Mouse (Mus musculus): ENCODE data around the gene Phactr4. TPM values are rescaled to one million over a fixed set of nuclear protein-coding genes. Genes with fewer than 3 reads are reported as not detected.
A peak's percentile ranks its signal among the peaks of the same experiment; 100 is the strongest.

The Phactr4 gene
- total and polyA plus RNA-seq, 3 experiments: 0.95 to 9.6 (median 1.4) TPM

DNA sequence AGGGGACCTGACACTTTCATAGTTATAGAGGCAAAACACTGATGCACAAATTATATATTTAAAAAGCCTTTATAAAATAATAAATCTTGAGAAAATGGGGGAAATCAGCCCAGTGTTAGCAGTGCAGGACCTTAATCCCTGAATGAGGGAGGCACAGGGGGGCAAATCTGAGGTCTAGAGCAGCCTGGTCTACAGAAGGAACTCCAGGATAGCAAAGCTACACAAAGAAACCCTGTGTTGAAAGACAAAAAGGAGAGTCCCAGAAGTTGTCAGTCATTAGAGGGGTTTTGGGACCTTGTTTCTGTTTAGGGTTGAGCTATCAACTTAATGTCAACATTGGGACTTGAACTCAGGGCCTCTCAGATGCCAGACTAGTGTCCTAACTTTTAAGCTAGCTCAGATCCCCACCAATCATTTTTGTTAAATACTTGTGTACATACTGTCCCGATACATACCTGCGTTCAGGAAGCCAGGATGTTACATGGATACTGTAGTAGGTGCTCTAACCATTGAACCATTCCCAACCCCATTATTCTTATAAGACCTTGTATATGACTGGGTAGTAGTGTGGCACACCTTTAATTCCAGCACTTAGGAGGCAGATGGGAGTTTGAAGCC is 72.1 kb downstream of the Phactr4 start:
- in situ Hi-C loops (cut with MboI; ENCODE audit: low pct_ligation_motif_present, low pct_unique_long_range_greater_than_20kb, low sequenced_read_pairs) (loop anchor here (10.0 kb wide), 1 partner anchor 65 kb away; no protein-coding TSS in a partner anchor), dilution Hi-C loops (cut with MboI; ENCODE audit: extremely low pct_ligation_motif_present, extremely low pct_unique_long_range_greater_than_20kb, low sequenced_read_pairs) (no loop called here)
- H3K27ac ChIP-seq (ENCODE audit: insufficient read depth, low read depth): no peak overlapping the region
- H3K27me3 ChIP-seq (replicated peaks): no peaks in the 10 kb centered on the region
- peaks cover 24% of the 10 kb centered on the region for H3K79me2 ChIP-seq (replicated peaks; ENCODE audit: control insufficient read depth, extremely low read depth, insufficient read depth, poor library complexity, severe bottlenecking)
- peak; percentile 76; the same call in 1 of the 2 replicates for TF ChIP-seq ZMIZ1 (IDR thresholded peaks at IDR 0.05; ENCODE audit: low read depth, low read length)
- TF ChIP-seq USF2 (conservative IDR thresholded peaks at IDR 0.05; ENCODE audit: low read depth, low read length): no peak
- no peak for TF ChIP-seq NRF1 (IDR thresholded peaks at IDR 0.05; ENCODE audit: low read depth, low read length)
- 0 out of 2 replicates have a peak, but pooled peaks have one; percentile 7 for TF ChIP-seq KAT2A (IDR thresholded peaks at IDR 0.05; ENCODE audit: insufficient replicate concordance, low read length)
- peak; percentile 61 for TF ChIP-seq CHD2 (IDR thresholded peaks at IDR 0.05; ENCODE audit: low read length)
- peak; percentile 98 for TF ChIP-seq POLR2AphosphoS2 (IDR thresholded peaks at IDR 0.05; ENCODE audit: low read depth, low read length)
- no peak for TF ChIP-seq SIN3A (IDR thresholded peaks at IDR 0.05; ENCODE audit: low read length)
- TF ChIP-seq HCFC1 (IDR thresholded peaks at IDR 0.05; ENCODE audit: low read depth, low read length): no peak
- peak; percentile 64 for TF ChIP-seq POLR2A (IDR thresholded peaks at IDR 0.05; ENCODE audit: low read depth, low read length)
- TF ChIP-seq ETS1 (conservative IDR thresholded peaks at IDR 0.05; ENCODE audit: low read depth, low read length): no peak
- TF ChIP-seq ZC3H11A (IDR thresholded peaks at IDR 0.05; ENCODE audit: low read depth, low read length): no peak
- TF ChIP-seq MAZ (IDR thresholded peaks at IDR 0.05; ENCODE audit: low read depth, low read length): no peak
- peak in 1 of 2 experiments; percentile 4; a peak in 2 of 4 replicates for TF ChIP-seq CTCF (conservative IDR thresholded peaks at IDR 0.05 in 1 of 2, IDR thresholded peaks at IDR 0.05 in 1 of 2; ENCODE audit: low read depth in 2 of 2, low read length in 2 of 2)
- peaks cover 14 to 27% of the 10 kb centered on the region in 2 experiments for H3K36me3 ChIP-seq (replicated peaks in 1 of 2; ENCODE audit: control insufficient read depth in 1 of 2, insufficient read depth in 1 of 2, low read length in 1 of 2)
- H3K4me3 ChIP-seq (replicated peaks in 1 of 3; ENCODE audit: low read depth in 2 of 3, low read length in 2 of 3, poor library complexity in 1 of 3): no peak overlapping the region
- H3K9ac ChIP-seq (ENCODE audit: insufficient read depth, low read depth): no peak overlapping the region
- no peaks in the 10 kb centered on the region for H3K9me3 ChIP-seq (replicated peaks; ENCODE audit: low read length)
- DNase-seq (ENCODE audit: extremely low read depth): no peak
- peaks cover 6 to 48% of the 10 kb centered on the region in 2 experiments for H3K4me1 ChIP-seq (ENCODE audit: control insufficient read depth in 1 of 2, insufficient read depth in 2 of 2)
- no peak overlapping the region for H3K4me2 ChIP-seq (ENCODE audit: insufficient read depth, low read depth, poor library complexity, severe bottlenecking)

DNA sequence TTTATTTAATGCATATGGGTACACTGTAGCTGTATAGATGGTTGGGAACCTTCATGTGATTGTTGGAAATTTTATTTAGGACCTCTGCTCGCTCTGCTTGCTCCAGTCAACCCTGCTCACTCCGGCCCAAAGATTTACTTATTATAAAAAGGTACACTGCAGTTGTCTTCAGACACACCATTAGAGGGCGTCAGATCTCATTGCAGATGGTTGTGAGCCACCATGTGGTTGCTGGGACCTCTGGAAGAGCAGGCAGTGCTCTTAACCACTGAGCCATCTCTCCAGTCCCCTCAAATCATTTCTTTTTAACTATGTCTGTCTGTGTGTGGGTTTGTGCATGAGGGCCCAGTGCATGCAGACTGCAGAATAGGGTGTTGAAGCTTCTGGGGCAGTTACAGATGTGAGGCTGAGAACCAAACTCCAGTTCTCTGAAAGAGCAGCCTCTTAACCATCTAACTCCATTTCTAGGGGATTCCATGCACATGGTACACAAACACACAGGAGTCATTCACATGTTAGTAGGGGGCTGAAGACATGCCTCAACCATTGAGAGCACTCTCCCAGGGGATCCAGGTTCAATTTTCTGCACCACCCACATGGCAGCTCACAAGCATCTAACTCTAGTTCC is 72.7 kb downstream of the Phactr4 start:
- Histone ChIP-seq H3K27ac (ENCODE audit: insufficient read depth, low read depth) (no peak overlapping the region), H3K4me1 (ENCODE audit: control insufficient read depth in 1 of 2, insufficient read depth in 2 of 2) (peaks cover 6 to 47% of the 10 kb centered on the region in 2 experiments), H3K9me3 (replicated peaks; ENCODE audit: low read length) (no peaks in the 10 kb centered on the region), H3K4me2 (ENCODE audit: insufficient read depth, low read depth, poor library complexity, severe bottlenecking) (no peak overlapping the region), H3K9ac (ENCODE audit: insufficient read depth, low read depth) (no peak overlapping the region), H3K36me3 (replicated peaks in 1 of 2; ENCODE audit: control insufficient read depth in 1 of 2, insufficient read depth in 1 of 2, low read length in 1 of 2) (peaks cover 14 to 27% of the 10 kb centered on the region in 2 experiments), H3K79me2 (replicated peaks; ENCODE audit: control insufficient read depth, extremely low read depth, insufficient read depth, poor library complexity, severe bottlenecking) (peaks cover 30% of the 10 kb centered on the region), H3K27me3 (replicated peaks) (no peaks in the 10 kb centered on the region), H3K4me3 (replicated peaks in 1 of 3; ENCODE audit: low read depth in 2 of 3, low read length in 2 of 3, poor library complexity in 1 of 3) (no peak overlapping the region)
- dilution Hi-C loops (cut with MboI; ENCODE audit: extremely low pct_ligation_motif_present, extremely low pct_unique_long_range_greater_than_20kb, low sequenced_read_pairs): no loop called here
- peak; percentile 77 for DNase-seq (ENCODE audit: extremely low read depth)
- in situ Hi-C loops (cut with MboI; ENCODE audit: low pct_ligation_motif_present, low pct_unique_long_range_greater_than_20kb, low sequenced_read_pairs): loop anchor here (10.0 kb wide), 1 partner anchor 65 kb away; no protein-coding TSS in a partner anchor
- TF ChIP-seq KAT2A (IDR thresholded peaks at IDR 0.05; ENCODE audit: insufficient replicate concordance, low read length) (0 out of 2 replicates have a peak, but pooled peaks have one; percentile 28), MEF2A (IDR thresholded peaks at IDR 0.05; ENCODE audit: borderline replicate concordance, low read depth, low read length) (no peak), CHD1 (IDR thresholded peaks at IDR 0.05; ENCODE audit: low read depth, low read length) (no peak; the same call in 1 of the 2 replicates), E2F4 (IDR thresholded peaks at IDR 0.05; ENCODE audit: insufficient replicate concordance, low read depth, low read length) (no peak), POLR2A (IDR thresholded peaks at IDR 0.05; ENCODE audit: low read depth, low read length) (peak; percentile 75), RAD21 (IDR thresholded peaks at IDR 0.05; ENCODE audit: low read depth, low read length) (no peak; the same call in none of the 2 replicates), CHD2 (IDR thresholded peaks at IDR 0.05; ENCODE audit: low read length) (peak; percentile 41; the same call in 1 of the 2 replicates), MYC (IDR thresholded peaks at IDR 0.05; ENCODE audit: low read depth, low read length) (peak; percentile 94), TCF12 (IDR thresholded peaks at IDR 0.05; ENCODE audit: low read depth, low read length) (no peak), SIN3A (IDR thresholded peaks at IDR 0.05; ENCODE audit: low read length) (peak; percentile 51; the same call in 1 of the 2 replicates), GABPA (IDR thresholded peaks at IDR 0.05; ENCODE audit: insufficient replicate concordance, low read depth, low read length) (no peak), MAZ (IDR thresholded peaks at IDR 0.05; ENCODE audit: low read depth, low read length) (no peak), MAFK (IDR thresholded peaks at IDR 0.05; ENCODE audit: insufficient replicate concordance, low read length) (0 out of 2 replicates have a peak, but pooled peaks have one; percentile 13), ZNF384 (IDR thresholded peaks at IDR 0.05; ENCODE audit: low read depth, low read length) (no peak), USF1 (IDR thresholded peaks at IDR 0.05; ENCODE audit: low read depth, low read length) (no peak), ETS1 (conservative IDR thresholded peaks at IDR 0.05; ENCODE audit: low read depth, low read length) (no peak), USF2 (conservative IDR thresholded peaks at IDR 0.05; ENCODE audit: low read depth, low read length) (no peak), NELFE (IDR thresholded peaks at IDR 0.05; ENCODE audit: low read depth, low read length) (peak; percentile 49; the same call in 1 of the 2 replicates), MAX (IDR thresholded peaks at IDR 0.05; ENCODE audit: low read length) (peak; percentile 84), RCOR1 (conservative IDR thresholded peaks at IDR 0.05; ENCODE audit: low read depth, low read length) (0 out of 2 replicates have a peak, but pooled peaks have one; percentile 14), BHLHE40 (IDR thresholded peaks at IDR 0.05; ENCODE audit: low read depth, low read length) (0 out of 2 replicates have a peak, but pooled peaks have one; percentile 23), ZMIZ1 (IDR thresholded peaks at IDR 0.05; ENCODE audit: low read depth, low read length) (peak; percentile 91), CTCF (conservative IDR thresholded peaks at IDR 0.05 in 1 of 2, IDR thresholded peaks at IDR 0.05 in 1 of 2; ENCODE audit: low read depth in 2 of 2, low read length in 2 of 2) (peak; percentile 10 to 72; a peak in 2 of 4 replicates)
